Mouse (Mus musculus) lung, postnatal 25 days (tissue): Measurements from ENCODE around the gene Hist1h3i.
A peak's percentile ranks its signal among the peaks of the same experiment; 100 is the strongest.
"Not testable (repeated sequence)": the region's sequence is repeated elsewhere in the genome, so short reads cannot be mapped to it uniquely, and the experiment has no call there.

ENCODE experiments used
- DNase-seq: peaks from one replicate; pipeline ENCODE4 v3.0.0; 2022; ENCODE audit warnings: low spot score

Hist1h3i gene

DNA sequence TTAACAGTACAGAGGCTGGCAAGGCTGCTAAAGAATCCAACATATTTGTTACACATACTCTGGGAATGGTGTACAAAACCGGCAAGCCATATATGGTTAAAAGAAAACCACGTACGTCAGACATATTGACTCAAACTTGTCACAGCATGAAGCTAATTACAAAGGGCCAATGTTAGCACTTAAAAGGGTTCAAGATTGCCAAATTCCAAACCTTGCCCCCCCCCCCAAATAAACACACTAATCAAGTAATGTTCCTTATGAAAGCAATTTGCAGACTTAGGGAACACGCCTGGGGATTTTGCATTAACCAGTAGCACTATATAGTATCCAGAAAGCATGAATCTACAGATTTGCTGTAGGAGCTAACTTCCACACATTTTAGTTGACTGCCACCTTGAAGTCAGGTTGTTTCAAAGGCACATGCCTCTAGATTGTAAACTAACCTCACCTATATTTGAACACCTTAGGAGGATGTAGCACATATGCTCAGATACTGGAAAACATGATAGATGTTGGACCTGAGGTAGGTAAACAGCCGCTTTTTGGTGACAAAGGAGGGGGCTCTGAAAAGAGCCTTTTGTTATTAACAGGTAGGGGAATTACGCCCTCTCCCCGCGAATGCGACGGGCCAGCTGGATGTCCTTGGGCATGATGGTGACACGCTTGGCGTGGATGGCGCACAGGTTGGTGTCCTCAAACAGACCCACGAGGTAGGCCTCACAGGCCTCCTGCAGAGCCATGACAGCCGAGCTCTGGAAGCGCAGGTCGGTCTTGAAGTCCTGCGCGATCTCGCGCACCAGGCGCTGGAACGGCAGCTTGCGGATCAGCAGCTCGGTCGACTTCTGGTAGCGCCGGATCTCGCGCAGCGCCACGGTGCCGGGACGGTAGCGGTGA lies 562 bp downstream of the Hist1h3i start:
- not testable (repeated sequence) for DNase-seq

DNA sequence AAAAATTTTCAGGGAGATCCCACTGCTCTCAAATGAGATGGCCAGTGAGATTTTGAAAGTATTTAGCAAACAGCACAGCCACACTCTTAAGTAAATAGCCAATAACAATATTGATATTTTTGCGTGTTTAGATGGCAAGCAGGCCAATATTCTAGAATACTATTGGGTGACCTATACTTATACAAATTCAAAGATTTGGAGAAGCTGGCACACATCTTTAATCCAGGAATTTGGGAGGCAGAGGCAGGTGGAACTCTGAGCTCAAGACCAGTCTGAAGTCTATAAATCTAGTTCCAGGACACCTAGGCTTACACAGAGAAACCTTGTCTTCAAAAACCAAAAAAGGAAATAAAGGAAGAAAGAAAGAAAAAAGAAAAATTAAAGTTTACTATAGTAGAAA lies 1.5 kb downstream of the Hist1h3i start:
- DNase-seq = no peak

DNA sequence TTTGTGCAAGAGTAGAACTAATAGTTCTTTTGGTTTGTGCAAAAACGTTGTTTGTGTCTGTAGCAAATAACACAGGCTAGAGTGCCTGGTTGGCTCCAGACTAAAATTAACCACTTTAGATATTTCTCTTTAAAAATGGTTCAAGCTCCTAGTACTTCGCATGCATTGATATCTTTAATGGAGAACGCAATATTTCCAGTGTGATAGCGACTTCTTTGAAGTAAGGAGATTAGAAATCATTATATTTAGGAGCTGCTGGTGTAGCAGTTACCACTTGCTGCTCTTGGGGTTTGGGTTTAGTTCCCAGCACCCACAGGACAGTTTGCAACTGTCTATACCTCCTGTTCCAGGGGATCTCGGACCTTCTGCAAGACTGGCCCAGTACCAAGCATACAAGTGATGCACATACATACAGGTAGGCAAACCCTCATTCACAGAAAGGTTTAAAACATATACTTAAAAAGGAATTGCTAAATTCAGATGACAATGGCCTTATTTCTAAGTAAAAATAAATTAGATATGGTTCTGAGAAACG lies 2.1 kb downstream of the Hist1h3i start:
- DNase-seq = no peak

DNA sequence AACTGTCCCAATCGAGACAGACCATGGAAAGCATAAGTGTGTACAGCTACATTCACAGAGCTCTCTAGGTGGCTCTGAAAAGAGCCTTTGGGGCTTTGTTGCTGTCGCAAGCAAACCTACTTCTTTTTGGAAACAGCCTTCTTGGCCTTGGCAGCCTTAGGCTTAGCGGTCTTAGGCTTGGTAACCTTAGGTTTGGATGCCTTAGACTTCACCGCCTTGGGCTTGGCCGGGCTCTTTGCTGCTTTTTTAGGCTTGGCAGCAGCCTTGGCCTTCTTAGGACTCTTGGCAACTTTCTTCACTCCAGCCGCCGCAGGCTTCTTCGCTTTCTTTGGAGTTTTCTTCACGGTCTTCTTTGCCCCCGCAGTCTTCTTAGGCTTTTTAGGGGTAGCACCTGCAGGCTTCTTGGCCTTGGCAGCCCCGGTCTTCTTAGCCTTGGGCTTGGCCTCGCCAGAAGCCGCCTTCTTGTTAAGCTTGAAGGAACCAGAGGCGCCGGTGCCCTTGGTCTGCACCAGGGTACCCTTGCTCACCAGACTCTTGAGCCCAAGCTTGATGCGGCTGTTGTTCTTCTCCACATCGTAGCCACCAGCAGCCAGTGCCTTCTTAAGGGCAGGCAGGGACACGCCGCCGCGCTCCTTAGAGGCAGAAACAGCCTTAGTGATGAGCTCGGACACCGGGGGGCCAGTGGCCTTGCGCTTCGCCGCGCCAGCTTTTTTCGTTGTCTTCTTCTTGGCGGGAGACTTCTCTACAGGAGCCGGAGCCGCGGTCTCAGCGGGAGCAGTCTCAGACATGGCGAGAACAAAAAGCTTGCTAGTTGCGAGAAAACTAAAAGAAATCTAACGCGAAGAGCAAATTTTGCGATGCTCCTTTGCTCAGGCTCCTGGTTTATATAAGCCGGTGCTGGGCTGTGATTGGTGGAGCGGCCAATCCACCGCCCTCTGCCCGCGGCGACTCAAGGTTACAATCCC lies 3.1 kb downstream of the Hist1h3i start, which contains the start of gene Hist1h1b:
Hist1h1b (minus strand) TSS at position 859 of the 965 bp plus-strand sequence.
- DNase-seq = peak; percentile 34

DNA sequence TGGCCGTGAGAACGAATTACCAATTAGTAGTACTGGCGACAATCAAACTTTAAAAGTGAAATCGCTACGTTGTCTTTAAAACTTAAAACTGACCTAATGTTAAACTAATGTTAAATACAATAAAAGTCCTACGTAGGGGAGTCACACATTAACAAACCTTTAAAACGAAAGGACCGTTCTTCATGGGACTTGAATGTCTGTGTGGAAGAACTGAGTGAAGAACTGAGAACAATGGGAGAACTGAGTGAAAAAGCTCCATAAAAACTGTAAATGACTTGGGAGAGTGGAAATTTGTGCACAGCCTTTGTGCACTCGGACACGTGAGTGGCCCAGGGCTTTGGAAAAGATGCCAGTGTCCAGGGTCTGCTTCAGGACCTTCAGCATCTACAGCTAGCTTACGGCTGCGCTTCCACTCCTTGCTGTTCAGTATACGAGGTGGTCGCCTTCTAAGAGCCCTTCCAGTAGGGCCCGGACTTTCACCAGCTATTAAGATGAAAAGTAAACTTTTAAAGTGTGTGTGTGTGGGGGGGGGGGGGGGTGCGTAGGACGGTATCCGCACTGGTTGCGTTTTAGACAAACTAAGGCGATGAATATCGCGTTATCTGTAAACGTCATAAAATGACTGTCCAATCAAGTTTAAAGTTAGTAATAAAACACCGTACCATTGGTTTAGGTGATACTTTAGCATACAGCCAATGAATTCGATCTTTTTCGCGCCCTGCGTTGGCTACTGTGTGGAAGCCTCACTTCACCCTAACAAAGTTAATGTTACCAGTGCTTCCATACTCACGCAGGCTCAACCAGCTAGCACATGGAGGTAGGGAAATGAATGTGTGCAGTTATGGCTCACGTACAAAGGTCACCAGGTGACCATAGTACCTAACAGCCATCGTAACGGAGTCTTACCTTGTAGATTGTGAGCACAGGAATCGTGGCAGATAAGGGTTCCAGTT lies 4.1 kb downstream of the Hist1h3i start:
- DNase-seq = peak; percentile 91

DNA sequence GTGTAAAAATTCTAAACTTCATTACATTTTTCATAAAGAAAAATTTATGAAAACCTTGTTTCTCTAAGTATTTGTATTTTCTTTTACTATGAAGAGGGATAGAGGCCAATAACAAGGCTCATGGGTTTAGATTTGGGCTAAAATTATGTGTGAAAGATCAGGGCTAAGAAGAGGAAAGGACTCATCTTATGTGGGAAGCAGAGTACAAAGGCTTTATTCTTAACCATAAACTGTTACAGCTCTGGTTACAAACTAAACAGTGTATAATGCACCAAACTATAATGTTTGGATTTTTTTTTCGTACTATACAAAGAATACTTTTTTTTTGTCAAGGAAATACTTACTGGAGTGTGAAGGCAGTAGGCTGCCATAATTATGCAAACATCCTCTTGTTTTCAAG lies 27.5 kb downstream of the Hist1h3i start:
- no peak for DNase-seq

DNA sequence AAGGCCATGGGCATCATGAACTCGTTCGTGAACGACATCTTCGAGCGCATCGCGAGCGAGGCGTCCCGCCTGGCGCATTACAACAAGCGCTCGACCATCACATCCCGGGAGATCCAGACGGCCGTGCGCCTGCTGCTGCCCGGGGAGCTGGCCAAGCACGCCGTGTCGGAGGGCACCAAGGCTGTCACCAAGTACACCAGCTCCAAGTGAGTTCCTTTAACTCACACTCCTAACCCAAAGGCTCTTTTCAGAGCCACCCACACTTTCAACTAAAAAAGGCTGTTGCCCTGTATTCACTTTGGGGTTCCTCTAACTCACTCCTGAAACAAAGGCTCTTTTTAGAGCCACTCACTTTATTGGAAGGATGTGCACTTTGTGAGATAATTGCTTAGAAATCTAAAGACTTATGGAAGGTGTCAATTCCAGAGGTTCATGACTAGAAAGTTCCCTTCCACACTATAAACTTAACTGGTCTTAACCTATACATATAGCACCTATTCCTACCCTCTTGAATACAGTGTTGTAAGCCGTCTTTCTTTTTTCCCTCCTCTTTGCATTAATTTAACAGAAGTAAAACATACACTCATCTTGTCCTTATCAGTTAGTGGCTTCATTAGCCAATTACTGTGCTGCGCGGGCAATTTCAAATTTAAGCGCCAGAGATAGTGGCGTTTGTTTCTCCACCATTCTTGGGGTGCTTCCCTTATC lies 28.7 kb downstream of the Hist1h3i start:
- DNase-seq = not testable (repeated sequence)

DNA sequence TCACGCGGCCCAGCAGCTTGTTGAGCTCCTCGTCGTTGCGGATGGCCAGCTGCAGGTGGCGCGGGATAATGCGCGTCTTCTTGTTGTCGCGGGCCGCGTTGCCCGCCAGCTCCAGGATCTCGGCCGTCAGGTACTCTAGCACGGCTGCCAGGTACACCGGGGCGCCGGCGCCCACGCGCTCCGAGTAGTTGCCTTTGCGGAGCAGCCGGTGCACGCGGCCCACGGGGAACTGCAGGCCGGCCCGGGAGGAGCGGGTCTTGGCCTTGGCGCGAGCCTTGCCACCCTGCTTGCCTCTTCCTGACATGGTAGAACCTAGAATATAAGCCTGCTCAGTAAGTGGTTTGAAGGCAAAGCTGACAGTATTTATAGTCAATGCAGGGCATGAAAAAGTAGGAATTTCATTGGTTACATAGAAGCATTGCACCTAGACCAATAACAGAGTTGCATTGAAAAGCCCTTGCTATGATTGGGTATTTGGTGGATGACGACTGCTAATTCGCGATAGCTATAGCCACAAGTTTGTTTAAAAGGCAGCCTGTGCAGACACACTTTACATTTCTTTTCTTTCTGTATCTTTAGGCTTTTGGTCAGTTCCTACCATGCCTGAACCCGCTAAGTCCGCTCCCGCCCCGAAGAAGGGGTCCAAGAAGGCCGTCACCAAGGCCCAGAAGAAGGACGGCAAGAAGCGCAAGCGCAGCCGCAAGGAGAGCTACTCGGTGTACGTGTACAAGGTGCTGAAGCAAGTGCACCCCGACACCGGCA lies 29.5 kb downstream of the Hist1h3i start, which contains the start of the genes Hist1h2ak and Hist1h2bn:
Hist1h2ak (minus strand) TSS at position 304 of the 762 bp plus-strand sequence.
Hist1h2bn (plus strand) TSS at position 600 of the 762 bp plus-strand sequence.
- peak; percentile 91 for DNase-seq

DNA sequence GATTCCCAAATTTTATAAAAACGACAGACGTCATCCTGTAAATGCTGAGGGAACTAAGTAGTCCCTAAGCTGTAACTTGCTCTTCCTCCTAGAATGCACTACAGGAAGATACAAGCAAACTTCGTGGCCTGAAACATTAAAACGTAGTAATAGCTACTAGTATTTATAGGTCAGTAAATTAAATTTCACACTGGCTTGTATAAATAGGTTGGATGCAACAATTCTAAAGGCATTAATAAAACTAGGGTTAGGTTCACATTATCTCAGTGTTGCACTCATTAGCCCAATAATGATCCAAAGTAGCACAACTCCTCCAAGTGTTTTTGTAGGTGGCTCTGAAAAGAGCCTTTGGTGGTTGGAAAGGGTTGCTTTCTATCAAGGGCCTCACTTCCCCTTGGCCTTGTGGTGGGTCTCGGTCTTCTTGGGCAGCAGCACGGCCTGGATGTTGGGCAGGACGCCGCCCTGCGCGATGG lies 30.1 kb downstream of the Hist1h3i start:
- DNase-seq = no peak

DNA sequence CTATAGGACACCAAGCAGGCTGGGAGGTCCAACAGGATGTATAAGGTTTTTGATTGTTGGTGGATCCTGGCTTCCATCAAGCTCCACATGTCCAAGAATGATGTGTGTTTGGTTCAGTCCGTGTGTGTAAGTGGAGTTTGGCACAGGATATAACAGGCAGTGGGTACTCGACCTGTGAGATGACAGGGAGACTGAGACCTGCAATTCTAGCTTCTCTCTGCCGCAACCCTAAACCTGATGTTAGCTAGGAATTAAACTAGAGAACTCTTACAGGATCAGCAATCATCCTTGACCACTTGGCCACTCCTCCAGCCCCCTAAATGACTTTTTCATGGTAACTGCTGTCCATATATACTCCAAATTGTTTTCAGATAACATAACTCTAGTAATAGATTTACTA lies 30.8 kb downstream of the Hist1h3i start:
- DNase-seq = no peak

DNA sequence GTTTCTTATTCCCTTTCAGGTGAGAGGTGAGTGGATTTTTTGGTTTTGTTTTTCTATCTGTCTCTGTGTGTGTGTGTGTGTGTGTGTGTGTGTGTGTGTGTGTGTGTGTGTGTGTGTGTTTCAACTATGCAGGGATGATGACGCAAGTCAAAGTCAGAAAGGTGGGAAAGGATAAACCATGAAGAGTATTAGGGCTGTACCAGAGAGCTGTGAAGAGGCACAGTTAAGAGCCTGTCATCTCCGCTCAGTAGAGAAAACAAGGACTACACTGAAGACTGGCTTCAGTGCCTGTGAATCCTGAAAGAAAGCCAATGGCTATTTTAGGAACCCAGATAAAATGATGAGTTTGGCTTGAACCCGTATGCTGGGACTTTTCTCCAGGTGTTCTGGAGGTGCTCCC lies 31.3 kb downstream of the Hist1h3i start:
- no peak for DNase-seq

DNA sequence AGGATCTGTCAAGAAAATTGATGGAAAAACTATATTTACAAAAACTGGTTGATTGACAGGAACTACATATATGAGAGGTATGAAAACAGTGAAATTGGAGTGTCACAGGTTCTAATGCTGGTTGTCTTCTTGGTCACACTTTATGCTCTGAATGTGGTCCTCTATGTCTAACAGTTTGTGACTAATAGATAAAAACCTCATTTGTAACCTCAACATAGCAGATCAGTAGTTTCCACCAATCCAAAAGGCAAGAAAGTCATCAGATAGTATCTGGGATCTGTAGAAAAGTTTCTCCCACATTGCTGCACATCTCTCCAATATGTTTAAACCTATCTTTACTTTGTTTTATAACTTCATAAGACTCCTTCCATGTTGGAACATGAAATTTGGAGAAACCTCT lies 31.8 kb downstream of the Hist1h3i start:
- DNase-seq = no peak

DNA sequence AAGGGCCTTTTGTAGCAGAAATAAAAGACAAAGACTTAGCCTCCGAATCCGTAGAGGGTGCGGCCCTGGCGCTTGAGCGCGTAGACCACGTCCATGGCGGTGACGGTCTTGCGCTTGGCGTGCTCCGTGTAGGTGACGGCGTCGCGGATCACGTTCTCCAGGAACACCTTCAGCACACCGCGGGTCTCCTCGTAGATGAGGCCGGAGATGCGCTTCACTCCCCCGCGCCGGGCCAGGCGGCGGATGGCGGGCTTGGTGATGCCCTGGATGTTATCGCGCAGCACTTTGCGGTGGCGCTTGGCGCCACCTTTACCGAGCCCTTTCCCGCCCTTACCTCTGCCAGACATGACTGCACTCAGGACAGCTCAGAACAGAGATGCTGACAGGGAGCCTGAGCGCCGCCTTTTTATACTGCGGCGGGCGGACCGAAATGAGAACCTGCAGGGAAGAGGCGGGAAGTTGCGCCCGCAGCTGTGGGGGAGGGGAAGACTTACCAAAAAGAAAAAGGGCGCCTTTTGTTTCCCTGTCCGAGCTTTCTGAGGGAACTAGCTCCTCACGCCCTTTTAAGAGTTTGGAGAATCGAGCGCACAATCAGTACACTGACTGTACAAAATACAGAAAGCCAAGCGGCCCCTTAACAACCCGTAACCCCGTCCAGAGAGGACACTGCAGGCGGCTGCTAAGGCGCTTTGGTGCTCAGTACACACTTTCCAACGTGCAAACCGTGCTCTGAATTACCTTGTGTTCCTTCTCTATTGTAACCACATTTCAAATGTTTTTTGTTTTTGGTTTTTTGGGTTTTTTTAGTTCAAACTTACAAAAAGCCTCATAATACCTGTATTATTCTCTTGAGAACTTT lies 32.8 kb downstream of the Hist1h3i start, which contains the start of gene Hist1h4k:
Hist1h4k (minus strand) TSS at position 347 of the 859 bp plus-strand sequence.
- DNase-seq = peak; percentile 89

DNA sequence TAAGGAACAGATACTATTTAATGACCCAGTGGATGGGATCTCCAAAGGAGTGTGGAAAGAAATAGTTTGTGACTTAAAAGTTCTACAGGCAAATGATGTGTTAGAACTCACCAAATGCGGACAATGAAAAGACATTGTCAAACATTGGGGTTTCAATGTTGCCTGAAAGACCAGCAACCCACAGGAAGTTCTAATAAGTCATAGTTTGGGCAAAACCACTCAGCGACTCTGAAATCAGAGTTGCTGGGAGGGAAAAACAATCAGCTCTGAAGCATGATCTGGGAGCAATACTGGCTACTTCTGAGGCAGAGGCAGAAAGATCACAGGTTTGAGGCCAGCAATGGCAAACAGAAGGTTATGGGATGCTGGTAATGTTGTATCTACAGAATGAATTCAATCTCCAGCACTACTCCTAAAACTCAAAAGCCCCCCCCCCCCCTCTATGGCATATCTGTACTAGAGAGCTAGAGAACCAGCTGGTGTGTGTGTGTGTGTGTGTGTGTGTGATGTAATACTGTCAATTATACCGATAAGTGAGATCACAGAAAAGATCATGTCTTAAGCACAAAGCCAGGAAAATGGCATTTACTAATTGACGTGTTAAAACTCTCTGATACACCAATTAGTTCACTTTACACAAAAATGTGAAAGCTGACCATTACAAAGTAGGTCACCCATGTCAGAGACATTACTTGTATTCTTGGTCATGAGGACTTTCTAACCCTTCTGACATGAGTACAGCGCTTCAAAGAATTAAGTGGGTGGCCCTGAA lies 33.6 kb downstream of the Hist1h3i start:
- no peak for DNase-seq

DNA sequence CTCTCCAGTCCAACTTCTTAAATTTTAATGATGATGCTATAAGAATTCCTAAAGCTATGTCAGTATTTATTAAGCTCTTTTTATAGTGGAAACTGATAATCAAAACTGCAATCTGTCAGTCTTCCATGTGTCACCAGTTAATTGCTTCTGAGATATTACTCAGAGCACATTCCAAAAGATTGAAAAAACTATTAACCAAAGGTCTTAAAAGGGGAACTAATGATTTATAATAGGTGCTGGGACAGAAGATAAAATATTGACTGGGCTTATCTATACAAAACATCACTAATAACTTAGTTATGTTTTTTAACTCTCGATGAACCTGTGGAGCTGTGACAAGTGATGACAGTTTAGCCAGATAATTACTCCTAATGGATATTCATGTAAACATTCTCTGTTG lies 38.2 kb downstream of the Hist1h3i start:
- no peak for DNase-seq

DNA sequence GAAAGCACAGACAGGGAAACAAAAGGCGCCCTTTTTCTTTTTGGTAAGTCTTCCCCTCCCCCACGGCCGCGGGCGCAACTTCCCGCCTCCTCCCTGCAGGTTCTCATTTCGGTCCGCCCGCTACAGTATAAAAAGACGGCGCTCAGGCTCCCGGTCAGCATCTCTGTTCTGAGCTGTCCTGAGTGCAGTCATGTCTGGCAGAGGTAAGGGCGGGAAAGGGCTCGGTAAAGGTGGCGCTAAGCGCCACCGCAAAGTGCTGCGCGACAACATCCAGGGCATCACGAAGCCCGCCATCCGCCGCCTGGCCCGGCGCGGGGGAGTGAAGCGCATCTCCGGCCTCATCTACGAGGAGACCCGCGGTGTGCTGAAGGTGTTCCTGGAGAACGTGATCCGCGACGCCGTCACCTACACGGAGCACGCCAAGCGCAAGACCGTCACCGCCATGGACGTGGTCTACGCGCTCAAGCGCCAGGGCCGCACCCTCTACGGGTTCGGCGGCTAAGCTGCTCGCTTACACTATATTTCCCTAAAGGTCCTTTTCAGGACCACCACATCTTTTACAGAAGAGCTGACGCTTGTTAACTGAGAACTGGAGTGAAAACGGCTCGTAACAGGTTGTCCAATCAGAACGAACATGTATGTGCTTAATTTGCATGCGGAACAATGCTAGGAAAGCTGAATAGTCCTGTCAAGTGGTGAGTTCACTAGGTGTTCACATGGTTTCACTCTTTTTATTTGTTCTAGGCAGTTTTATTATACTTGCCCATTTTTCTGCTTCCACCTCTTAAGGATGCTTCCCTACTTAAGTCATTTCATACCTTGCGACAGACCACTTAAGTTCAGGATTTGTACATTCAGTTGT lies 48.0 kb downstream of the Hist1h3i start, which contains the start of gene Hist1h4j:
Hist1h4j (plus strand) TSS at position 159 of the 862 bp plus-strand sequence.
- peak; percentile 66 for DNase-seq
